Mouse (Mus musculus) stomach, postnatal 0 days (tissue): ENCODE data around the gene Zbtb8a.

Experiments
- CTCF ChIP-seq: IDR thresholded peaks from 2 replicates; pipeline ENCODE4 v1.5.1; 2016; ENCODE audit warnings: antibody characterized with exemption, low read depth, mild to moderate bottlenecking, moderate library complexity
- EP300 ChIP-seq: optimal IDR thresholded peaks from 2 replicates; pipeline ENCODE3; 2016; ENCODE audit warnings: antibody characterized with exemption

GRCm38 (mm10) chr4:129381148-129381547, 3.2 kb upstream of the Zbtb8a start:
- no peak for TF ChIP-seq CTCF
- no peak for TF ChIP-seq EP300
